ENCODE assay signal across 8 mouse cellular contexts in the genomic region with DNA sequence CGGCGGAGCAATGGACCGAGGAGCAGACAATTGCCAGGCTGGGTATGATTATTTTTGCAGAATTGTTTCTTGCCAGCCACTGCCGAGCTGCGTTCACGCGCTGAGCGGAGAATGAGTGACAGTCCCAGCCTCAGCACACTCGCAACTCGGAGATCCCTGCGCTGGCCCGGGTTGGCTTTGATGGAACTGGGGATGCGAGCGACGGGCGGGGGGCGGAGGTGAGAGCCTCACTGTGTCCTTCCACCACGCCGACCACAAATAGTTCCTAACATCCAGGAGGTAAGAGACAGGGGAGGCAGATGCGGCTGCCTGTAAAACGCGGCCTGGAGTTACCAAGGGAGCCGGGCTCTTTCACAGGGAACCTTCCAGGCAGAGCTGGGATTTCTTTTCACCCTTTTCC. TPM values are rescaled to one million over a fixed set of nuclear protein-coding genes. Genes with fewer than 3 reads are reported as not detected.
DNase-seq lines count a peak whose midpoint lies in the region; ATAC-seq and TF ChIP-seq lines count a peak whose summit lies in the region.

TSS of gene Ncam1 (minus strand) at position 120 of the 400 bp plus-strand sequence.

- DNase-seq in heart, adult 8-10 months (ENCODE audit: low spot score) = peak; percentile 52
- DNase-seq in kidney, adult 2 months = peak; percentile 78
- peak; percentile 97 for DNase-seq in limb, embryonic 10.5 days (ENCODE audit: low spot score)

- H3K4me3 ChIP-seq in erythroblast, embryonic 14.5 days (replicated peaks) = peak within 1 kb of the TSS; percentile 24
- H3K4me3 ChIP-seq in embryonic facial prominence, embryonic 13.5 days = peak within 1 kb of the TSS; percentile 65
- peak within 1 kb of the TSS; percentile 70 for H3K4me3 ChIP-seq in kidney, adult 2 months (ENCODE audit: insufficient read depth, low read depth, low read length)
- H3K4me3 ChIP-seq in limb, embryonic 10.5 days = peak within 1 kb of the TSS; percentile 79
- H3K4me3 ChIP-seq in midbrain, embryonic 12.5 days = peak within 1 kb of the TSS; percentile 95
- H3K4me3 ChIP-seq in stomach, embryonic 14.5 days (ENCODE audit: low read depth, low read length) = peak within 1 kb of the TSS; percentile 64

- TF ChIP-seq CTCF in kidney, adult 2 months (conservative IDR thresholded peaks at IDR 0.05; ENCODE audit: insufficient read depth, insufficient read length, low read depth, low read length) = no peak

- H3K4me2 ChIP-seq in embryonic facial prominence, embryonic 13.5 days = peak within 1 kb of the TSS; percentile 92
- peak within 1 kb of the TSS; percentile 90 for H3K4me2 ChIP-seq in midbrain, embryonic 12.5 days (replicated peaks)
- peak within 1 kb of the TSS; percentile 80 for H3K4me2 ChIP-seq in stomach, embryonic 14.5 days (replicated peaks; ENCODE audit: low read depth, low read length)

- H3K27me3 ChIP-seq in erythroblast, embryonic 14.5 days (ENCODE audit: control insufficient read depth) = peaks cover 39% of the 10 kb centered on the region
- peaks cover 11% of the 10 kb centered on the region for H3K27me3 ChIP-seq in embryonic facial prominence, embryonic 13.5 days
- no peaks in the 10 kb centered on the region for H3K27me3 ChIP-seq in kidney, adult 2 months (replicated peaks; ENCODE audit: control insufficient read depth, insufficient read depth, low read length)
- peaks cover 19% of the 10 kb centered on the region for H3K27me3 ChIP-seq in limb, embryonic 10.5 days (ENCODE audit: low read depth, poor library complexity, severe bottlenecking)
- 0 out of 2 replicates have a peak, but pooled peaks cover 3% of the 10 kb centered on the region for H3K27me3 ChIP-seq in midbrain, embryonic 12.5 days
- no peaks in the 10 kb centered on the region for H3K27me3 ChIP-seq in stomach, embryonic 14.5 days (ENCODE audit: control insufficient read depth, insufficient read depth, low read length)

- peak within 1 kb of the TSS; percentile 83 for H3K27ac ChIP-seq in embryonic facial prominence, embryonic 13.5 days
- no peak within 1 kb of the TSS for H3K27ac ChIP-seq in kidney, adult 2 months (ENCODE audit: insufficient read depth, low read depth, low read length)
- H3K27ac ChIP-seq in limb, embryonic 10.5 days = peak within 1 kb of the TSS; percentile 81
- H3K27ac ChIP-seq in midbrain, embryonic 12.5 days (replicated peaks) = peak within 1 kb of the TSS; percentile 92
- H3K27ac ChIP-seq in stomach, embryonic 14.5 days (ENCODE audit: low read length) = peak within 1 kb of the TSS; percentile 81

- H3K4me1 ChIP-seq in erythroblast, embryonic 14.5 days (ENCODE audit: control insufficient read depth) = peaks cover 6% of the 10 kb centered on the region
- peaks cover 9% of the 10 kb centered on the region; the same call in 1 of the 2 replicates for H3K4me1 ChIP-seq in embryonic facial prominence, embryonic 13.5 days
- H3K4me1 ChIP-seq in kidney, adult 2 months (ENCODE audit: control insufficient read depth, insufficient read depth, low read length) = no peaks in the 10 kb centered on the region
- H3K4me1 ChIP-seq in limb, embryonic 10.5 days = peaks cover 23% of the 10 kb centered on the region
- H3K4me1 ChIP-seq in midbrain, embryonic 12.5 days = peaks cover 15% of the 10 kb centered on the region
- H3K4me1 ChIP-seq in stomach, embryonic 14.5 days (ENCODE audit: control insufficient read depth, insufficient read depth, low read length) = 0 out of 2 replicates have a peak, but pooled peaks cover 4% of the 10 kb centered on the region

- no peak for ATAC-seq in erythroblast, adult 5-6 weeks (replicated peaks; ENCODE audit: low FRiP score, poor library complexity, severe bottlenecking)
- peak; percentile 76; the same call in 1 of the 2 replicates for ATAC-seq in embryonic facial prominence, embryonic 13.5 days (ENCODE audit: insufficient number of reproducible peaks, insufficient read depth, low FRiP score, low TSS enrichment, low read depth)
- peak; percentile 66 for ATAC-seq in midbrain, embryonic 12.5 days (ENCODE audit: low FRiP score, low read depth)
- ATAC-seq in stomach, embryonic 14.5 days (ENCODE audit: insufficient number of reproducible peaks, insufficient read depth, low FRiP score, low read depth) = peak; percentile 51; the same call in 1 of the 2 replicates

- peak within 1 kb of the TSS; percentile 76 for H3K9ac ChIP-seq in embryonic facial prominence, embryonic 13.5 days
- H3K9ac ChIP-seq in midbrain, embryonic 12.5 days (replicated peaks) = peak within 1 kb of the TSS; percentile 94
- peak within 1 kb of the TSS; percentile 56 for H3K9ac ChIP-seq in stomach, embryonic 14.5 days (replicated peaks; ENCODE audit: low read depth, low read length)

- TF ChIP-seq POLR2A in kidney, adult 2 months (IDR thresholded peaks at IDR 0.05; ENCODE audit: low read depth, low read length) = no peak

- H3K9me3 ChIP-seq in erythroblast, embryonic 14.5 days (ENCODE audit: control insufficient read depth, low read length) = no peaks in the 10 kb centered on the region; the same call in 1 of the 2 replicates
- H3K9me3 ChIP-seq in embryonic facial prominence, embryonic 13.5 days = no peaks in the 10 kb centered on the region
- H3K9me3 ChIP-seq in limb, embryonic 10.5 days (replicated peaks) = no peaks in the 10 kb centered on the region
- no peaks in the 10 kb centered on the region for H3K9me3 ChIP-seq in midbrain, embryonic 12.5 days
- H3K9me3 ChIP-seq in stomach, embryonic 14.5 days (ENCODE audit: control insufficient read depth, low read depth, low read length) = no peaks in the 10 kb centered on the region

- 0% methylated on average over 23 of the region's 23 CpGs for WGBS in embryonic facial prominence, embryonic 13.5 days
- whole genome bisulfite sequencing in kidney, adult 2 months = 1% methylated on average over 23 of the region's 23 CpGs
- WGBS in limb, embryonic 10.5 days = under 1% methylated on average over 23 of the region's 23 CpGs
- WGBS in midbrain, embryonic 12.5 days = under 1% methylated on average over 23 of the region's 23 CpGs
- under 1% methylated on average over 23 of the region's 23 CpGs for WGBS in stomach, embryonic 14.5 days

- H3K36me3 ChIP-seq in erythroblast, embryonic 14.5 days (ENCODE audit: control insufficient read depth) = no peaks in the 10 kb centered on the region
- no peaks in the 10 kb centered on the region for H3K36me3 ChIP-seq in embryonic facial prominence, embryonic 13.5 days
- no peaks in the 10 kb centered on the region for H3K36me3 ChIP-seq in kidney, adult 2 months (ENCODE audit: control insufficient read depth, insufficient read depth, low read length)
- H3K36me3 ChIP-seq in limb, embryonic 10.5 days = no peaks in the 10 kb centered on the region
- H3K36me3 ChIP-seq in midbrain, embryonic 12.5 days = no peaks in the 10 kb centered on the region
- H3K36me3 ChIP-seq in stomach, embryonic 14.5 days (ENCODE audit: control insufficient read depth, insufficient read depth, low read length) = no peaks in the 10 kb centered on the region

RNA-seq across cellular contexts. Expression of gene Ncam1, which starts in this region (rescaled TPM):
- 0.01 TPM in 1 of 2 replicates, not detected in the other for polyA plus RNA-seq in erythroblast, embryonic 14.5 days (2012)
- 8.1 and 13.0 TPM in 2 replicates for total RNA-seq in erythroblast, adult 5-6 weeks (2015; ENCODE audit: low replicate concordance)
- 4.6 and 7.6 TPM in 2 replicates for total RNA-seq in erythroblast, adult 5-6 weeks (2017; ENCODE audit: low replicate concordance)
- 123 and 145 TPM in 2 replicates for polyA plus RNA-seq in embryonic facial prominence, embryonic 13.5 days (2015; fragmentation: Nextera tagmentation; extraction: Ambion mirVana)
- 1 to 10 TPM; 3.1 to 4.0 (median 3.3) TPM for total RNA-seq in heart, adult 8-10 months (2022)
- polyA plus RNA-seq in kidney, adult 2 months (2012; rRNA removed) = 2.6 and 3.2 TPM in 2 replicates
- 17.5 and 27.9 TPM in 2 replicates for polyA plus RNA-seq in limb, embryonic 10.5 days (2016; fragmentation: Nextera tagmentation; extraction: Ambion mirVana)
- polyA plus RNA-seq in midbrain, embryonic 12.5 days (2016; fragmentation: Nextera tagmentation; extraction: Ambion mirVana) = 208 and 228 TPM in 2 replicates
- polyA plus RNA-seq in stomach, embryonic 14.5 days (2014; fragmentation: Nextera tagmentation; extraction: Ambion mirVana) = 110 and 115 TPM in 2 replicates

Comparison
In these comparisons a context has a peak if more than half of its experiments do, and no peak if none do; other contexts are left out.
1. H3K4me3 ChIP-seq: peak in every context shown above with its lines; median percentile 95 in midbrain, embryonic 12.5 days; 79 in limb, embryonic 10.5 days; 70 in kidney, adult 2 months; 65 in embryonic facial prominence, embryonic 13.5 days; 64 in stomach, embryonic 14.5 days; 24 in erythroblast, embryonic 14.5 days.